Mouse (Mus musculus): ENCODE measurements at regions not wholly inside any gene's neighbourhood (a gene's known extent, or its start where the extent isn't known, plus 50 kb on each side); places are given as distances from the start of the nearest gene placed in this dataset.

- peak; percentile 78 for DNase-seq (ENCODE audit: low read depth)
- no peak for TF ChIP-seq POLR2A (IDR thresholded peaks at IDR 0.05; ENCODE audit: borderline replicate concordance, extremely low read depth, insufficient read depth, insufficient read length, poor library complexity, severe bottlenecking)
- TF ChIP-seq CTCF (IDR thresholded peaks at IDR 0.05; ENCODE audit: borderline replicate concordance, extremely low read depth, insufficient read depth, insufficient read length), result no peak
Measured at GRCm38 (mm10) chr10:54269785-54270184, 193.4 kb upstream of the Man1a start.

- TF ChIP-seq CTCF (IDR thresholded peaks at IDR 0.05; ENCODE audit: borderline replicate concordance, extremely low read depth, insufficient read depth, insufficient read length) (no peak), POLR2A (IDR thresholded peaks at IDR 0.05; ENCODE audit: borderline replicate concordance, extremely low read depth, insufficient read depth, insufficient read length, poor library complexity, severe bottlenecking) (no peak)
Measured at GRCm38 (mm10) chr10:54269354-54269753, 192.9 kb upstream of the Man1a start.

DNA sequence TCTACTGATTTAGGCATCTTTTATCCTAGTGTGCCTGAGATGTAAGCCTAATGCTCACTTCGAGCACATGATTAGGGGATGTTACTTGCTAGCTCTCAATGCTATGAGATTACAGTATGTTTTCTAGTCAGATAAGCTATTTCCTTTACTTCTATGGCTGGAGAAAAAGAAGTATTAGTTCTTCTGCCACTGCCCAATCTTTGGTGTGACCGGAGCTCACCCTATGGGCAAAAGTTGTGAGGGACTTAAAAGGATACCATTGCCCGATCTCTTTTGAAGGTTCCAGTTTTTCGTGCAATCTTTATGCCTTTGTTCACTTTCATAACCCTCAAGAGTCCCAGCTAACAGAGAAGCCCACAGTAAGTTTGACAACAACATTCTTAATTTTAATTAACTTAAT, 190.2 kb upstream of the Man1a start:
- DNase-seq (ENCODE audit: low read depth), result no peak
- TF ChIP-seq CTCF (IDR thresholded peaks at IDR 0.05; ENCODE audit: borderline replicate concordance, extremely low read depth, insufficient read depth, insufficient read length) (no peak), POLR2A (IDR thresholded peaks at IDR 0.05; ENCODE audit: borderline replicate concordance, extremely low read depth, insufficient read depth, insufficient read length, poor library complexity, severe bottlenecking) (no peak)

More at GRCm38 (mm10) chr10:54269354-54269753, 192.9 kb upstream of the Man1a start:
- peak; percentile 58 for DNase-seq (ENCODE audit: low read depth)

GRCm38 (mm10) chr10:54254874-54255641, 178.6 kb upstream of the Man1a start:
- DNase-seq (ENCODE audit: low read depth), result no peak
- no peak for TF ChIP-seq POLR2A (IDR thresholded peaks at IDR 0.05; ENCODE audit: borderline replicate concordance, extremely low read depth, insufficient read depth, insufficient read length, poor library complexity, severe bottlenecking)
- no peak for TF ChIP-seq CTCF (IDR thresholded peaks at IDR 0.05; ENCODE audit: borderline replicate concordance, extremely low read depth, insufficient read depth, insufficient read length)

DNA sequence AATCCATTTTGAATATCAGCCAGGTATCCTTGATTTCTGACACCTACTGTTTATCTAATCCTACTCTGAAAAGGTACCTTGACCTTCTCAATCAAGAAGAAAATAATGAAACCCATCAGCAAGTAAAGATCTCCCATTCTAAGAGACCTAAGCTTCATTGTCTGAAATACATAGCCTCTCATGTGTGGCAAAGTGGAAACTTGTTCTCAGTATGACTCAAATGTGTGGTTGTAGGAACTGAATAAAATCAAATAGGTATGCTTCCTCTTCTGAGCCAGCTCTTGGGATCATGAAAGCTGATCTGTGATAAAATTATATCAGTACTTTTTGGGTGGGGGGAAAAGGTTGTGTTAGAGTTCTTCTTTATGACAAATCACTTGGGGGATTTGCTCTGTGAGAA, 168.6 kb upstream of the Man1a start:
- no peak for DNase-seq (ENCODE audit: low read depth)
- TF ChIP-seq POLR2A (IDR thresholded peaks at IDR 0.05; ENCODE audit: borderline replicate concordance, extremely low read depth, insufficient read depth, insufficient read length, poor library complexity, severe bottlenecking) (no peak), CTCF (IDR thresholded peaks at IDR 0.05; ENCODE audit: borderline replicate concordance, extremely low read depth, insufficient read depth, insufficient read length) (no peak)

GRCm38 (mm10) chr10:54202362-54202761, 126.0 kb upstream of the Man1a start:
- no peak for TF ChIP-seq CTCF (IDR thresholded peaks at IDR 0.05; ENCODE audit: borderline replicate concordance, extremely low read depth, insufficient read depth, insufficient read length)
- TF ChIP-seq POLR2A (IDR thresholded peaks at IDR 0.05; ENCODE audit: borderline replicate concordance, extremely low read depth, insufficient read depth, insufficient read length, poor library complexity, severe bottlenecking), result no peak
- peak; percentile 19 for DNase-seq (ENCODE audit: low read depth)

DNA sequence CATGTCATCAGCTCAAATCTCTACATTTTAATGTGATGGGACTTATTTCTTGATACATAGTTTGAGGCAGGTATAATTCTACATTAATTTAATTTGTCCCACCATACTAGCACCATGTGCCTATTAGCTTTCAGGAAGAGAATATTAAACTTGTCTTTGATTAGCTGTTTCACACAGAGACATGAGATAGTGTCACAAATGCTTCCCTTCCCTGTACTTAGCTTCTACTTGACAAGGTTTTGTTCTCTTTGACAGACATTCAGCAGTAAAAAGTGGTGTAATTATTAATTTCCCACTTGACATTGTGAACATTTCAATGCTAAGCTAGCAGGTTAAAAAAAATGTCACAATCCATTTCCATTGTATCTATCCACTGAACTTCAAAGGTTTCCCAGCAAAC, 125.3 kb upstream of the Man1a start:
- DNase-seq (ENCODE audit: low read depth), result peak; percentile 18

GRCm38 (mm10) chr10:54182670-54183069, 106.3 kb upstream of the Man1a start:
- DNase-seq (ENCODE audit: low read depth), result peak; percentile 50
- no peak for TF ChIP-seq CTCF (IDR thresholded peaks at IDR 0.05; ENCODE audit: borderline replicate concordance, extremely low read depth, insufficient read depth, insufficient read length)
- TF ChIP-seq POLR2A (IDR thresholded peaks at IDR 0.05; ENCODE audit: borderline replicate concordance, extremely low read depth, insufficient read depth, insufficient read length, poor library complexity, severe bottlenecking), result no peak

More for the DNA sequence above, 125.3 kb upstream of the Man1a start:
- TF ChIP-seq POLR2A (IDR thresholded peaks at IDR 0.05; ENCODE audit: borderline replicate concordance, extremely low read depth, insufficient read depth, insufficient read length, poor library complexity, severe bottlenecking), result no peak
- no peak for TF ChIP-seq CTCF (IDR thresholded peaks at IDR 0.05; ENCODE audit: borderline replicate concordance, extremely low read depth, insufficient read depth, insufficient read length)

DNA sequence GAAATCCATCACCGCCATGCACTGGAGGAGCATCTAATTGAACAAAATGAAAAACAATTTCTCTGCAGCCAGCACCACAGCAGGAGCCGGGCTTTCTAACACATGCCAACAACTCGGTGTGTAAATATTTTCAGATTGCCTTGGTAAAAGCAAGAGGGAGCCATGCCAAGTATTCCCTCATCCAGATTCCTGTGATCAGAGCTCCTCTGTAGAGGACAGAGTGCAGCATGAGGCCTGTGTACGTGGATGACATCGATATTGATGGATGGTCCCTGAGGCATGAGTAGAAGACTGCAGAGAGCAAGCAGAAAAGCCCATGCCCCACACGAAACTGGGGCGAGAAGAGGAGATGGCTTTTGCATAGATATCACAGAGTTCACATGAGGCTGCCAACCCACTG, 92.9 kb upstream of the Man1a start:
- DNase-seq (ENCODE audit: low read depth), result peak; percentile 70
- no peak for TF ChIP-seq POLR2A (IDR thresholded peaks at IDR 0.05; ENCODE audit: borderline replicate concordance, extremely low read depth, insufficient read depth, insufficient read length, poor library complexity, severe bottlenecking)
- TF ChIP-seq CTCF (IDR thresholded peaks at IDR 0.05; ENCODE audit: borderline replicate concordance, extremely low read depth, insufficient read depth, insufficient read length), result no peak

- DNase-seq (ENCODE audit: low read depth), result no peak
- TF ChIP-seq POLR2A (IDR thresholded peaks at IDR 0.05; ENCODE audit: borderline replicate concordance, extremely low read depth, insufficient read depth, insufficient read length, poor library complexity, severe bottlenecking) (no peak), CTCF (IDR thresholded peaks at IDR 0.05; ENCODE audit: borderline replicate concordance, extremely low read depth, insufficient read depth, insufficient read length) (no peak)
Measured at GRCm38 (mm10) chr10:54161091-54161742, 84.8 kb upstream of the Man1a start.

DNA sequence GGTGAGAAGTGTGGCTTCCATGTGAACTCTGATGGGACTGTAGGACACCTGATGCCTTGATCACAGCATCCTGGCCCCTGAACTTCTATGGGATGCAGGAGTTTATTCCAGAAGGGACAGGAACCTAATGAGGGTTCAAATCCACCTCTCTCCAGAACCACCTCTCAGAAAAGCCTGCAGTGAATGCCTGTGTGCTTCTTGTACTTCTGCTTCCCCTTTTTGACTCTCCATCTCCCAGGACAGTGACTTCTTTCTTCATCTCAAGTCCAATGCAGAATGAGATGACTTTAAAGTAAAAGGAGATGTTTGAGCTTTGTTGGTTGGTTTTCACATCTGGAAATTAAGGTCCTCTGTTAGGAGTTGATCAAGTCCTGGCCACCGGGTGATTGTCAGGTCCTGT, 77.5 kb upstream of the Man1a start:
- TF ChIP-seq CTCF (IDR thresholded peaks at IDR 0.05; ENCODE audit: borderline replicate concordance, extremely low read depth, insufficient read depth, insufficient read length), result no peak
- no peak for TF ChIP-seq POLR2A (IDR thresholded peaks at IDR 0.05; ENCODE audit: borderline replicate concordance, extremely low read depth, insufficient read depth, insufficient read length, poor library complexity, severe bottlenecking)

GRCm38 (mm10) chr10:54132634-54133033, 56.2 kb upstream of the Man1a start:
- DNase-seq (ENCODE audit: low read depth), result no peak
- TF ChIP-seq CTCF (IDR thresholded peaks at IDR 0.05; ENCODE audit: borderline replicate concordance, extremely low read depth, insufficient read depth, insufficient read length) (no peak), POLR2A (IDR thresholded peaks at IDR 0.05; ENCODE audit: borderline replicate concordance, extremely low read depth, insufficient read depth, insufficient read length, poor library complexity, severe bottlenecking) (no peak)

More for the DNA sequence above, 77.5 kb upstream of the Man1a start:
- no peak for DNase-seq (ENCODE audit: low read depth)

Data from brain, embryonic 14.5 days (tissue).